Mouse (Mus musculus) layer of hippocampus, adult 8-10 months (tissue): ENCODE results near the gene Rptn. TPM values are rescaled to one million over a fixed set of nuclear protein-coding genes. Genes with fewer than 3 reads are reported as not detected.
"Not testable (repeated sequence)": the region's sequence is repeated elsewhere in the genome, so short reads cannot be mapped to it uniquely, and the experiment has no call there.

Experiments used
- DNase-seq, 2 experiments: peaks; one replicate each; pipeline ENCODE4 v3.0.0; 2022; ENCODE audit warnings: low spot score in 2 of 2
- total RNA-seq, 4 experiments: library from RNA; stranded (reverse); gene quantifications; 2 replicates each; pipeline ENCODE4 v1.2.4; 2022

Rptn gene
- not detected for total RNA-seq

DNA sequence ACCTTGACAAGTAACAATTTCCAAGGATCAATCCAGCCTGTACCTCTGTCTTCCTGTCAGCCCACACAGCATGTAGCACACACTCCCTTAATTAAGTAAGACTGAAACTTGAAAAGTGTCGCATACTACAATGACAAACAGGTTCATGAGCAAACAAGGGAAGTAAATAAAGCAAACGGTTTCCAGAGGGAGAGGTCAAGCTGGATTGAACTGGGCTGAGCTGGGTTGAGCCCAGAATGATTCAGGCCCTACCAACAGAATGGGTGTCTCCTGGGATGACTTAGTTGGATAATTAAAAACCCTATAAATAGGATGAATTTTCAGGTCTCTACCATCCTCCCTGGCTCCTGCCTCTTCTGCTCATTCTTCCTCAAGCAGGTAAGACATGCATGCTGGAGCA, at the start of gene Rptn:
Rptn (plus strand) TSS at position 334 of the 400 bp plus-strand sequence.
- no peak for DNase-seq

DNA sequence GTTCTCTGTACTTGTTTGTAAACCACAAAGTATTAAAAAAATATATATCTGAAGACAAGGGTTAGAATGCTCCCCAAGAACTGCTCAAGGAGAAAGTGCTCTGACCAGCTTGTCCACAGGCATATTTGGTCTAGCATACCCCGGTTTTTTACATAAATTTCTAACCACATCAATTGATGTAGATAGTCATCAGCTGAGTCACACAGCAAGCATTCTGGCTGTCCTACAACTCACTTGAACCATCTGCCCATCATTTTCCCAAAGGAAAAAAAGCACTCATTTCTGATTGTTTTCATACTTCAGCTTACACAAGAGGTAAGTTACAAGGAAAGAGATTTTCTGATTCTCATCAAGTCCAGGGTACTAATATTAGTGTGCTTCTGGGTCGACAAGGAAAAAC, 46.6 kb upstream of the Rptn start:
- peak in 1 of 2 experiments; percentile 7 for DNase-seq

DNA sequence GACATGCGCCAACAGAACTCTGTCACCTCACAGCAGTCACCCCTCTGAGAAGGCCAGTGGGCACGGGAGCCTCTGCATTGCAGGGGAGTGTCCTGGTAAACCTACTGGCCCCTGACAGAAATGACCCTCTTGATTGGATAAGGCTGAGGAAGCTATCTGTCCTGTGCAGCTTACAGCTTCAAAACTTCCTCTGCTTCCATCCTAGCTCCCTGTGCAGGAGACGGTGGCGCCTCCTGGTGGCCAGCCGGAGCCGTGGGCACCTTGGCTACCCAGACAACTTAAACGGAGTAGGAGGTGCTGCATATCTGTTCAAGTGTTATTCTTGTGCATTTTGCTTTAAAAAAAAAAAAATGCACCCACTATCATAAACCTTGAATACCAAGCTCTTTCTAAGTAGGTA, 33.5 kb upstream of the Rptn start:
- DNase-seq = peak in 1 of 2 experiments; percentile 53

DNA sequence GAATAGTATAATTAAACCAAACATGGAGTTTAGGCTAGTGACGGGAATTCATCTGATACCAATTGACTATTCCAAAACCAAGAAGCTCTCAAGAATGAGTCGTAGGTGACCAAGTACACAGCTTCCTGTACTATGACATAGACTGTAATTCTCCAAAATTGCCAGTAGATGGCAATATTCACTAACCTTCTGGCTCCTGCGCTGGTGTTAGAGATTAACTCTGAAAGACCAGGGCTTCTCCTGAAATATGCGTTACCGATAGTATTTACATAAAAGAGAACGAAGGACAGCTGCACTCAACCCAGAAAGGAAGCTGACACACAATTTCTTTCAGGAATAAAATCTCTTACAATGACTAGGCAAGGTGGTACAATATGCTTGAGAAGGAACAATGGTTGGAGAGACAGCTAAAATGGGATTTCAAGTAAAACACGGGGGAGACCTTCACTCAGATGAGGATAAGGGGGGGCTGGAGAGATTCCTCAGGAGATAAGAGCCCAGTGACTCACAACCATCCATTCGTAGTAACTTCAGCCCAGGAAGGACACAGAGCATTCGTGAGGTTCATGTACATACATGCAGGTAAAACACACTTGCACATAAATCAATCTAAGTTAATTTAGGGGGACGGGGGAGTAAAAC, 31.4 kb upstream of the Rptn start:
- no peak for DNase-seq

DNA sequence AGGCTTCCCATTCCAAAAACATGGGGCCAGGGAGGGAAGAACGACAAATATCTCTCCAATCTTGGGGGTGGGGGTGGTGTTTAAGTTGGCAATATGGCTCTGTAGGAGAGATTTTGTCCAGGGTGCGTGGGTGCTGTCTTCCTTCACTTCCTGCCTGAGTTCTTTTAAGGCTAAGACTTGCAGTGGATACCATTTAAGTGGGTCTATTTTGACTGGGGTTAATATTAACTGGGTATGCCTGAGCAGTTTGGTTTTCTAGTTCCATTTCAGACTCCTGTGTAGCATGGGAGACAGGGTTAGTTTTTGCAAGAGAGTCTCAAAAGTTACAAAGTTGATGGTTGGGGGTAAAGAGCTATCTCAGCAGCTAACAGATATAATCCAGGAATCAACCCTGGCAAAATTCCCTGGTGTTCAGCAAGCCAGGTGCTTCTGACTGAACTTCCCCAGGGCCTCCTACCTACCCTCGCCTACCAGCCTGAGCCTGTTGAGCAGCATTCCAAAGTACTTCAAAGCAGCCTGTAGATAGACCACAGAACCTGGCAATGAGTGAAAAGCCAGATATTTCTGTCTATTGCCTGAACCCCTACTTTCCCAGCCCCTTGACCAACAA, 26.4 kb upstream of the Rptn start:
- no peak for DNase-seq

DNA sequence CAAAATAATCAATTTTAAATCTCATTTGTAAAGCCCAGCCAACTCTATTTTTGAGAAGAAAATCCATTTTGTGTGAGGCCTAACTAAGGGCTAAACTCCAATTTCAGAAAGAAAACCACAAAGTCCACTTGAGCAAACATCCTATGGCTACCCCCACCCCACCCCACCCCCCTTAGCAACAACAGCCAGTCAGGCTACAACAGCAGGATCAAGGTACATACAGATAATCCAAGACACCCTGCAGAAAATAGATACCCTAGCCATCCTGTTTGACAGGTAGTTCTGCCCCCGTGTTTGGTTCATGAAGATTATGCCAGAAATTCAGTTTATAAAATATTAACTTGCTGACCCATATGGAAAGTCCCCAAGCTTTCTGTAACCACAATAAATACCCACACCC, 25.3 kb upstream of the Rptn start:
- DNase-seq = no peak

DNA sequence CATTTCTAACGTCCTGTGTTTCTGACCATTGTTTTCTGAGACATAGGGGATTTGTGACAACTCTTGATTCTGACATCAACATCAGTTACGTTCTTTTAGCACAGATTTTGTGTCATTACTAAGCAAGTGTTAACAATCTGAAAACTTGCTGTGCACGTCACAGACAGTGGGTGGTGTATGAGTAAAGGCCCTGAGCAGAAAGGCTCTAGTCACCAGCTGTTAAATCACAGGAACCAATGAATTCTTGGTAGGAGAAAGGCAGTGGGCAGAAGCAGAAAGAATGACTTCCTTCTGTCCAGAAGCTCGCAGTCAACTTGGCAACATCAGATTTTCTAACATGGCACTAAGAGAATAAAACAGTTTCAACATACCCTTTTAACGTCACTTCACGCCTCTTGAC, 20.1 kb upstream of the Rptn start:
- DNase-seq = peak in 1 of 2 experiments; percentile 9

DNA sequence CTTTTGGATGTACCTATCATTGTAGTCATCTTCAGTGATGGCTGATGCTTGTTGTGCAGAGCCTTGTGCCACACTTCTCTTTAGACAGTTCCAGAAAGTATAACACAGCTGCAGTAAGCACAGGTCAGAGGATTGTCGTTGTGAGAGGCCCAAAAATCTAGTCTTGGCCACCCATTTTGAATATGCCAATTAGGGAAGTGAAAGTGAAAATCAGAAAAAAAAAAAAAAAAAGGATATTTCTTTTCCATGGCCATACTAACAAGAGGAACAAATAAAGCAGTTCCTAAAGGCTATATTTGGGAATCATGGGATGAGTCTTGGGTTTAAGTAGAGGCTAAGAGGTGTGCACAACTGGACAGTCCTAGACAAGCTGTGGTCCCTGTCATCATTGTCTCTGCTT, 18.3 kb upstream of the Rptn start:
- no peak for DNase-seq

DNA sequence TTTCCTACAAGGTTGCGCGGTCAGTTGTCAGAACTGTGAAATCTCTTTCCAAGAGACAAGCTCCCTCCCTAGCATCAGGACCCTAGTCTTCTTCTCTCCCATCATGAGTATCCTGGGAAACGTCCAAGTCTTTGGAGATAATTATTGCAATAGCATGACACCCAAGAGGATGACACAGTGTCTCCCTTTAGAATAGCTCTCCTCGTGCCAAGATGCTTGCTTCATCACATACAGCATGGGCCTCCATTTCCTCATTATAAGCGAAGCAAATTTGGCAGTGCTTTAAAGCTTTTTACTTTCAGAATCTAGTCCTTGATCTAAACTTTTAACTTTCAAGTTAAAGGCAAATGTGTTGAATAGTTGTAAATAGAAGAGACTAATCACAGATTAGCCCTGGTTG, 17.9 kb upstream of the Rptn start:
- no peak for DNase-seq

DNA sequence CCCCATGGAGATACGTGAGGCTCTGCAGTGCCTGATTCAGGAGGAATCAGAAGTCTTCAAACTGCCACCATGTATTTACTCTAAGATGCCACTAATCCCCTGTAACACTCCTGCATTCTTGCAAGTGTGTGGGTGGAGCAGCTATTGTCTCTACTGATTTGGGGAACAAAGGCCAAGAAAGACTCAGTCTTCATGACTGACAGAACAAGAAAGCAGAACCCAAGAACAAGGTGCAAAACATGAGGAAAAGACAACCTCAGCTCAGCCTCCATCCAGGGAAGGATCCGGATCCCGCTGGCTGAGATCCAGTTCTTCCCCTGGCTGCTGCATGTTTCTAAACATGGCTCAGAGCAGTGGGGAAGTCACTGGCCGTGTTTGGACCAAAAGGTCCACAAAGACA, 15.4 kb upstream of the Rptn start:
- DNase-seq = no peak

DNA sequence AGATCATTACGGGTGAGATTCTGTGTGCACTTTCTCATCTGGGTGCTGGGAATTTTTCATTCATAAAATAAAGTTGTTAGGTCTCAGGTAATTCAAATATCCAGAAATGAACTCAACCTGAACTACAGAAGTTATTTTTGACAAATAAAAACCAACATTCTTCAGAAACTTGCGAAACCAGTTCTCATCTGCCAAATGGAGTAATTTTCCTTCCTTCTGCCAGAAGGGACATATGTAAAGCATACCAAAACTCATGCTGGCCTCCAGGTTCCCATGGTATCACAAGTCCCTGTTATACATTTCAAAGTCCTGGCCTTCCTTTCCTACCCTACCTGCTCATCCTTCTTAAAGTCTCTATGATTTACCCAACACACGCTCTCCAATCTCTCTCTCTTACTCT, 10.4 kb downstream of the Rptn start:
- DNase-seq = no peak

DNA sequence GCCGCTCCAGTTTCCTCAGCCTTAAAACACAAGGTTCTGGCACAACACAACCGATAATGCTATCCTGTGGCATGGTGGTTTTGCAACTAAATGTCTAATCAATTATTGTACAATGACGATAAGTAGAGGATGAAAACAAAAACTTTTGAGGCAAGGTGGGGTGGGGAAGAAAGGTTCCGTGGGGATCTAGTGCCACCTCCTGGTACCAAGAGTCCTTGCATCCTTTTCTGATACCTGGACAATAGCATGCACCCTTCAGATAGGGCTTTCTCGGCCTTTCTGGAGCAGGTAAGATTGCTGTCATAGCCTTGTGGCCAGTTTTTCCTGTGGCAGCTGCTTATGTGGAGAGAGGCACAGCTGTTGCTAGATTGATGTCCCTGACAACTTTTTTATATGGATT, 13.5 kb downstream of the Rptn start:
- peak in 1 of 2 experiments; percentile 8 for DNase-seq

DNA sequence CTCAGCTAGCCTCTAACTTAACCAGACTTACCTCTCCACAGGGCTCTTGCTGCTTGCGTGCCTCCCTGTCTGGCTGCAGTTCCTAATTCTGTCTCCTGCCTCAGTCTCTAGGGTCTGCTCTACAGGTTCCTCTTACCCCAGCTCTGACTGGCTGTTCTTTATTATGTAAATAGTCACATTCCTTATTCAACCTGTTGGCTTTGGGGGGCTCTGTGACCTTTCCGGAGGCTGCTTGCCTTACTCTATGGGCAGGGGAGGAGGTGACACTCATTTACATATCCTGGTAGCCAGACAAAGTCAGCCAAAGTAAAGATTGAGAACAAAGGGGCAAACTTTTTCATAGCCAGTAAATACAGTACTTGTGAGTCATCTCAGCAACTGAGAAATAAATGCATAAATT, 18.4 kb downstream of the Rptn start:
- no peak for DNase-seq

DNA sequence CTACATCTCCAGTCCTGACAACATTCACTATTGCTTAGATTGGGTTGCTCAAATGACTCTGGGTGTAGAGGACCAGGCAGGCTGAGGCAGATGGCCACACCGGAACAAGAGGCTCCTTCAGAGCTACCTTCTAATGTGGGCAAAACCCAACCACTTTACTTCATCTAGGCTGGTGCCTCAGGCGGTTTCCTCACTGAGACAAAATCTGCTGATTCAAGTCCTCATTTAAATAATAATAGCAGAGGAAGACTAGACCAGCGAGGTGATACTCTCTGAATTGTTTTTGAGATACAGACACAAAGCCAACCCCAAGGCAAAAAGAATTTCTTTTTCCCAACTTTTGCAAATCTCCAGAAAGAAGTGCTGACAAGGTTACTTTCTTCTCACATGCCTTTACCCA, 38.2 kb downstream of the Rptn start:
- no peak for DNase-seq

DNA sequence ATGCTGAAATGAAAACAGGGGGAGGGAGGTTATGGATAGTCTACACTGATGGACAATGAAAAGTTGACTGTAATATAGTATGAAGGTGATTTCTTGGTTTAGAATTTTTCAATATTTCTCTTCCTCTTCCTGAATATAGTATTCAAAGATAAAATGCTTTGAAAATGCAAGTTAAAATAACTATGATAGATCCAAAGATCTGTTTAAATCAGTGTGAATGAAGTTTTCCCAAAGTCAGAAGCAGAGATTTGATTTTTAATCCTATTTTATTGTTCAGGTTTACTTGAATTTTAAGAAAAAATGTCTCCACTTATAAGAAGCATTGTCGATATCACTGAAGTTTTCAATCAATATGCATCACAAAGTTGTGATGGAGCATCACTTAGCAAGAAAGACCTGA, 48.5 kb downstream of the Rptn start, which contains the start of gene Tchh:
Tchh (plus strand) TSS at position 301 of the 400 bp plus-strand sequence.
- DNase-seq = no peak

DNA sequence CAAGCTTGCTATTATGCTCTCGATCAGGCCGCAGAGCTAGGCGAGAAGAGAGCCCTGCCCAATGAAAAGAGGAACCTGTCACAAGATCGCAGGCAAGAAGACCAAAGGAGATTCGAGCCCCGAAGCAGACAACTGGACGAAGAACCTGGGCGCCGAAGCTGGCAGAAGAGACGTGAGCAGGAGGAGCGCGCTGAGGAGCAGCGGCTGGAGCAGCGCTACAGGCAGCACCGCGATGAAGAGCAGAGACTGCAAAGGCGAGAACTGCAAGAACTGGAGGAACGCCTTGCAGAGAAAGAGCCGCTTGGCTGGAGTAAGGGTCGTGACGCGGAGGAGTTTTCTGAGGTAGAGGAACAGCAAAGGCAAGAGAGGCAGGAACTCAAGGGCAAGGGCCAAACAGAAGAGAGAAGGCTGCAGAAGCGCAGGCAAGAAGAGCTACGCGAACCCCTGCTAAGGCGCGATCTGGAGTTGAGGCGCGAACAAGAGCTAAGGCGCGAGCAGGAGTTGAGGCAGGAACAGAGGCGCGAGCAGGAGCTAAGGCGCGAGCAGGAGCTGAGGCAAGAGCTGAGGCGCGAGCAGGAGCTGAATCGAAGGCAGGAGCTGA, 50.1 kb downstream of the Rptn start:
- DNase-seq = peak in 1 of 2 experiments; percentile 9

DNA sequence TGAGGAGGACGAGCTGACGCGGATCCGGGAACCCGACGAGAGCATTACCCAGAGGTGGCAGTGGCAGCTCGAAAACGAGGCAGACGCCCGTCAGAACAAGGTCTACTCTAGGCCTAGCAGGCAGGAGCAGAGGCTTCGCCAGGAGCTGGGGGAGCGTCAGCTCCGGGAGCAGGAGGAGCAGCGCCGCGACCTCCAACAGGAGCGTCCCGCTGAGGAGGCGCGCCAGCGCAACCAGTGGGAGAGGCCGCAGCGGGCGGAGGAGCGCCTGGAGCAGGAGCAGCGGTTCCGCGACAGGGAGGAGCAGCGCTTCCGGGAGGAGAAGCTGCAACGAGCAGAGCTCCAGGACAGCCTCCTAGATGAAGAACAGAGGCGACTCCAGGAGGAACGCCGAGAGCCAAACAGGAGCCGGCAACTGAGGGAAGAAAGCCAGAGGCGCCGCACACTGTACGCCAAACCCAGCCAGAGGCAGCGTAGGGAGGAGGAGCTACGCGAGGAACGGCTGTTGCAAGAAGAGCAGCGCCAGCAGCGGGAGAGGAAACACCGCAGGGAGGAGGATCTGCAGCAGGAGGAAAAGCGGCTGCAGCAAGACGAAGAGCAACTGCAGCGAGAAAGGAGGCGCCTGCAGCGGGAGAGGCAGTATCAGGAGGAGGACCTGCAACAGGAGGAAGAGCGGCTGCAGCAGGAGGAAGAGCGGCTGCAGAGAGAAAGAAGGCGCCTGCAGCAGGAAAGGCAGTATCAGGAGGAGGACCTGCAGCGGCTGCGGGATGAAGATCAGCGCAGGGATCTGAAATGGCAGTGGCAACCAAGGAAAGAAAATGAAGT, 51.1 kb downstream of the Rptn start:
- peak; percentile 32 to 62 for DNase-seq

DNA sequence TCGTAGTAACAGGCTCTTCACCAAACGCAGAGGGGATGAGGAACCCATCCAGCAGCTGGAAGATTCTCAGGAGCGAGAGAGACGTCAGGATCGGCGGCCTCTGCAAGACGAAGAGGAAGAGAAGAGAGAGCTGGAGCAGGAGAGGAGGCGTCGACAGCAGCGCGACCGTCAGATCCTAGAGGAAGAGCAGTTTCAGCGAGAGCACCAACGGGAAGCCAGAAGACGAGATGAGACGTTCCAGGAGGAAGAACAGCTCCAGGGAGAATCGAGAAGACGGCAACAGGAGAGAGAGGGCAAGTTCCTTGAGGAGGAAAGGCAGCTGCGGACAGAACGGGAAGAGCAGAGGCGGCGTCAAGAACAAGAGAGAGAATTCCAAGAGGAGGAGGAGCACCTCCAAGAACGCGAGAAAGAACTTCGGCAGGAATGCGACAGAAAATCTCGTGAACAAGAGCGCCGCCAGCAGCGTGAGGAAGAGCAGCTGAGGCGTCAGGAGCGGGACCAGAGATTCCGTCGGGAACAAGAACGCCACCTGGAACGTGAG, 51.7 kb downstream of the Rptn start:
- peak in 1 of 2 experiments; percentile 6 for DNase-seq

DNA sequence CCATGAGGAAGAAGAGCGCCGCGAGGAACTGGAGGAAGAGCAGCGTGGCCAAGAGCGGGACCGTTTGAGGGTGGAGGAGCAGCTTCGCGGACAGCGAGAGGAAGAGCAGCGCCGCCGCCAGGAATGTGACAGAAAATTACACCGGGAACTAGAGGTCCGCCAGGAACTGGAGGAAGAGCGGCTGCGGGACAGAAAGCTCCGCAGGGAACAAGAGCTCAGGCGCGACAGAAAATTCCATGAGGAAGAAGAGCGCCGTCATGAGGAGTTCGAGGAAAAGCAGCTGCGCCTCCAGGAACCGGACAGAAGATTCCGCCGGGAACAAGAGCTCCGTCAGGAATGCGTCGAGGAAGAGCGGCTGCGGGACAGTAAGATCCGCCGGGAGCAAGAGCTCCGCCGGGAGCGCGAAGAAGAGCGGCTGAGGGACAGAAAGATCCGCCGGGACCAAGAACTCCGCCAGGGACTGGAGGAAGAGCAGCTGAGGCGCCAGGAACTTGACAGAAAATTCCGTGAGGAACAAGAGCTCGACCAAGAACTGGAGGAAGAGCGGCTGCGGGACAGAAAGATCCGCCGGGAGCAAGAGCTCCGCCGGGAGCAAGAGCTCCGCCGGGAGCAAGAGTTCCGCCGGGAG, 52.7 kb downstream of the Rptn start:
- DNase-seq = no peak

DNA sequence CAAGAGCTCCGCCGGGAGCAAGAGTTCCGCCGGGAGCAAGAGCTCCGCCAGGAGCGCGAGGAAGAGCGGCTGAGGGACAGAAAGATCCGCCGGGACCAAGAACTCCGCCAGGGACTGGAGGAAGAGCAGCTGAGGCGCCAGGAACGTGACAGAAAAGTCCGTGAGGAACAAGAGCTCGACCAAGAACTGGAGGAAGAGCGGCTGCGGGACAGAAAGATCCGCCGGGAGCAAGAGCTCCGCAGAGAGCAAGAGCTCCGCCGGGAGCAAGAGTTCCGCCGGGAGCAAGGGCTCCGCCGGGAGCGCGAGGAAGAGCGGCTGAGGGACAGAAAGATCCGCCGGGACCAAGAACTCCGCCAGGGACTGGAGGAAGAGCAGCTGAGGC, 53.2 kb downstream of the Rptn start:
- DNase-seq = not testable (repeated sequence)

DNA sequence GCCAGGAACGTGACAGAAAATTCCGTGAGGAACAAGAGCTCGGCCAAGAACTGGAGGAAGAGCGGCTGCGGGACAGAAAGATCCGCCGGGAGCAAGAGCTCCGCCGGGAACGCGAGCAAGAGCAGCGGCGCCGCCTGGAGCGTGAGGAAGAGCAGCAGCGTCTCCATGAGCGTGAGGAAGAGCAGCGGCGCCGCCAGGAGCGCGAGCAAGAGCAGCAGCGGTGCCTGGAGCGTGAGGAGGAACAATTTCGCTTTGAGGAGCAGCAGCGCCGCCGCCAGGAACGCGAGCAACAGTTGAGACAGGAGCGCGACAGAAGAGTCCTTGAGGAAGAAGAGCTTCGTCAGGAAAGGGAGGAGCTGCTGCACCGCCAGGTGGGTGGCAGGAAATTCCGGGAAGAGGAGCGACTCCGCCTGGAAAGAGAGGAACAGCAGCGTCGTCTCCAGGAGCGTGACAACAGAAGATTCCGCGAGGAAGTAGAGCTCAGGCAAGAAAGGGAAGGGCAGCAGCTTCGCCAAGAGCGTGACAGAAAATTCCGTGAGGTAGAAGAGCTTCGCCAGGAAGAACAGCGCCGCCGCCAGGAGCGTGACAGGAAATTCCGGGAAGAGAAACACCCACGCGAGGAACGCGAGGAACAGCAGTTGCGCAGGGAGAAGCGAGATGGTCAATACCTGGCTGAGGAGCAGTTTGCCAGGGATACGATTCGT, 53.8 kb downstream of the Rptn start:
- DNase-seq = peak; percentile 45 to 61
